Mouse (Mus musculus): ENCODE measurements around the gene Atg4b.

GRCm38 (mm10) chr1:93735859-93736258 is 15.4 kb upstream of the Atg4b start:
- TF ChIP-seq EP300 (IDR thresholded peaks at IDR 0.05; ENCODE audit: low read depth) (no peak), CTCF (IDR thresholded peaks at IDR 0.05; ENCODE audit: low read depth) (no peak)
